Mouse (Mus musculus) embryonic fibroblast, embryonic 13.5 days (primary cell): ENCODE data around the gene Celf1. TPM values are rescaled to one million over a fixed set of nuclear protein-coding genes. Genes with fewer than 3 reads are reported as not detected.

Experiments
- H3K27ac ChIP-seq: 2 replicates; pipeline ENCODE4 v1.5.1; 2012; ENCODE audit warnings: low read length, control low read depth, inconsistent platforms; ENCODE audit not compliant: insufficient read depth
- H3K4me1 ChIP-seq: 2 replicates; pipeline ENCODE4 v1.6.1; 2011; ENCODE audit warnings: low read length; ENCODE audit not compliant: control insufficient read depth, insufficient read depth
- H3K4me3 ChIP-seq: 2 replicates; pipeline ENCODE4 v1.5.1; 2011; ENCODE audit warnings: mild to moderate bottlenecking, control low read depth, low read length; ENCODE audit not compliant: insufficient read depth
- CTCF ChIP-seq: IDR thresholded peaks from 2 replicates; pipeline ENCODE4 v1.5.1; 2011; ENCODE audit warnings: mild to moderate bottlenecking, control low read depth, low read length, moderate library complexity, borderline replicate concordance; ENCODE audit not compliant: insufficient read depth
- POLR2A ChIP-seq: IDR thresholded peaks from 2 replicates; pipeline ENCODE4 v1.6.1; 2011; ENCODE audit warnings: low read depth, mild to moderate bottlenecking, control low read depth, low read length, moderate library complexity
- polyA plus RNA-seq: library from polyadenylated mRNA; stranded (reverse); fragments of >200 nt; gene quantifications from 2 replicates; pipeline ENCODE4 v1.2.4, GENCODE M21; 2011; ENCODE audit warnings: low read depth; ENCODE audit not compliant: missing spikeins, insufficient read length

Celf1 gene
- polyA plus RNA-seq, 1 experiment = 90.6 TPM

DNA sequence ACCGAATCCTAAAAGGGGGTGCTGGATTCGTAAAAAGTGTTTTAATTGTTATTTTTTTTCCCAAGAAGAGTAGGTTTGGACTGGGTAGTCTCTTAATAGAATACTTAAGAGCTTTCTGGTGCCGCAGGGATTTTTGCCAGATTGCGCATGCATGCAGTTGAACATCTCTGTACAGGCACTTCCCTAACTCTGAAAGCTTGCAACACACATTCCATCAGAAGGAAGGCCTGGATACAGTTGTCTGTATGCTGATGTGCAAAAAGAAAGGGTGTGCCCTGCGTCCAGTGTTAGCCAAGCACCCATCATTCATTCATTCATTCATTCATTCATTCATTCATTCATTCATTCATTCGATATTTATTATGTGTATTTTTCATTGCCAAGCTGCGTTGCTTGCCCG lies 432 bp upstream of the Celf1 start:
- no peak for TF ChIP-seq POLR2A
- no peak for TF ChIP-seq CTCF
- H3K27ac ChIP-seq = no peak overlapping the region
- H3K4me3 ChIP-seq = peak overlapping the region; percentile 65
- H3K4me1 ChIP-seq = peaks cover 6% of the 10 kb centered on the region

DNA sequence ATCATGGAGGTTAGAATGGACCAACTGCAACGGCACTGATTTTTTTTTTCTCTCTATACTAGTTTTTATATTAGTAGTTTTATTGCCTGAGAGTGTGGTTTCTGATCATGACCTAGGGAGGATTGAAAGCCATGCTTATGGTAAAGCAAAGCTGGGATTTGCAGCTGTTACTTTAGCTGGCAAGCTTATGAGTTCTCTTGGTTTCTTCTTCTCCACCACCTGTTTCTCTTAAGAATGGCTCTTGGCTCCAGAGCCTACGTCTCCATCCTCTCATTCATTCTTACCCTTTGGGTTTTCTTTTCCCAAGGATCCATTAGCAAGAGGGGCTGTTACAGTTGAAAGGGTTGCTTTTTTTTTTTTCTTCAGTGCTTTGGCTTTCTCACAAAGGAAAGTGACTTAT lies 1.6 kb downstream of the Celf1 start:
- Histone ChIP-seq H3K4me1 (peaks cover 6% of the 10 kb centered on the region), H3K27ac (no peak overlapping the region), H3K4me3 (peak overlapping the region; percentile 99)
- TF ChIP-seq CTCF (no peak), POLR2A (no peak)

DNA sequence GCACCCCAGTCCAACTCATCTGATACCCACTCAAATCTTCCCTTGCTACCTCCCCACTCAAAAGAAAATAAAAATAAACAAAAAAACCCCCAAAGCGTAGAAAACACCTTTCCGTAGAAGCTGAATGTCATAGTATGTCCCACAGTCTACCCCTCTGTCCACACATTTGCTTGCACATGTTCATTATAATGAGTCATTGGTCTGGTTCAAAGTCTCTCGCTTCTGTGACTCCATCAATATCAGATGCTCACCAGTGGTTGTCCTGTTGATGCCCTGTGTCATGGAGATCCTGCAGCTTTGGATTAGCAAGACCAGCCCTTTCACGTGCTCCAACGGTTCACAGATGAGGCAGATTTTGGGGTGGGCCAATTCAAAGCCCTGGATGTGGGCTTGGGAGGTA lies 10.0 kb downstream of the Celf1 start:
- TF ChIP-seq POLR2A = no peak
- no peak for TF ChIP-seq CTCF
- Histone ChIP-seq H3K4me1 (peaks cover 6% of the 10 kb centered on the region), H3K27ac (no peak overlapping the region), H3K4me3 (no peak overlapping the region)

DNA sequence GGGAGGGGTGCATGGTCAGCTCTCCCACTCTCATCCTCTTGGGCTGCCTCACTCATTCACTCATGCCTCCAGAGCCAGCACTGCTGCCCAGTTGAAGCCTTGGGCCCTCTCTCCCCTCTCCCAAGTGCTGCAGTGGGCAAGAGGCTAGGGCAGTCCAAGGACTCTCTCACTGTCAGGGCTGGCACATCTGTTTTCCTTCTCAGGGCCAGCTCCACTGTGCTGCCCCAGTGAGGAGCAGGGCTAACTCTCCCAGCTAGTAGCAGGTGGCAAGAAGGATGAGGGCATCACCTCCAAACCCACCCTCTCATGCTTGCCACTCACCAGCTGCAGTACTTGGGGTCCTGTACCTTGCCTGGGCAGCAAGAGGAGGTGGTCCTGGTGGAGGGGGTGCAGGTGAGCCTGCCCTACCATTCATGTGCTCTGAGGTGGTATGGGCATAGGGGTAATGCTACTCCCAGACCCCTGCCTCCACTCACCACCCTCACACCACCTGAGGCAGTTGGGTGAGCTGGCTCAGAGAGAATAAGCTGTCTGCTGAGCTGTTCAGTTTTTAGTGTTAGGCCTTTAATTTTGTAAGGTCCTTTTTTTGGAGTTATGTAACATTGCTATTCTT lies 10.5 kb downstream of the Celf1 start:
- H3K27ac ChIP-seq = no peak overlapping the region
- no peak for TF ChIP-seq CTCF
- TF ChIP-seq POLR2A = no peak
- H3K4me3 ChIP-seq = no peak overlapping the region
- peaks cover 6% of the 10 kb centered on the region for H3K4me1 ChIP-seq

DNA sequence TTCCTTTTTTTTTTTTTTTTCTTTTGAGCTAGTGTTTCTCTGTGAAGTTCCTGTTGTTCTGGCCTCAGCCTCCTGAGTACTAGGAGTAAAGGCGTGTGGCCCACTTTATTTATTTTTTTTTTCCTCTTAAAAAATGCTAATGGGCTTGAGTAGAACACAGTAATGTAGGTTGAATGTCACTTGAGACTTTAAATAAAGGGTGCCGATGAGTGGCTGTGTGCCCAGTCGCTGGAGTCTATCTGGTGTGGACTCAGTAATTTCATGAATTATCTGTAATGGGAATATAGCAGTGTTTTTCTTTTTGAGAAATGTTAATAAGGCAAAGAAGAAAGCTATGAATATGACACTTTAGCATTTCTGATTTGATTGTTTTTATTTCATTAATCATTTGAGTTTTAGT lies 13.3 kb downstream of the Celf1 start:
- no peak overlapping the region for H3K4me3 ChIP-seq
- no peak for TF ChIP-seq POLR2A
- no peak for TF ChIP-seq CTCF
- H3K27ac ChIP-seq = no peak overlapping the region
- peaks cover 7% of the 10 kb centered on the region for H3K4me1 ChIP-seq

DNA sequence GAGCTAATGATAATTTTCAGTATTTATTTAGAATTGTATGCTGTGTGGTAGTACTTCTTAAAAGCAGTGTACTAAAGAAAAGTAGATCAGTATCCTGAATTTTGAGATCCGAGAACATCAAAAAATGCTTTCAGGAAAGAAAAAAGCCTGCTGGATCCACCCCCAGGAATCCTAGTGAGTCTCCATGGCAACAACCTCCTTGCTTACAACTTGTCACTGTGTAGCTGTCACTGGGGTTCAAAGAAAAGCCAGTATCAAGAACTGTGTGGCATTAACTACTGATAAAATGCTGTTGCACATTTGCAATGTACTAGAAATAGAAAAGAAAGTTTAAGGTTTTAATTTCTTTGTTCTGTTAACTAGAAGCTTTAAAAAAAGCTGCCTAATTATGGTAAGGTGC lies 15.9 kb downstream of the Celf1 start:
- H3K4me3 ChIP-seq = no peak overlapping the region
- TF ChIP-seq CTCF = no peak
- no peak for TF ChIP-seq POLR2A
- H3K27ac ChIP-seq = no peak overlapping the region; the same call in 1 of the 2 replicates
- H3K4me1 ChIP-seq = peaks cover 7% of the 10 kb centered on the region

DNA sequence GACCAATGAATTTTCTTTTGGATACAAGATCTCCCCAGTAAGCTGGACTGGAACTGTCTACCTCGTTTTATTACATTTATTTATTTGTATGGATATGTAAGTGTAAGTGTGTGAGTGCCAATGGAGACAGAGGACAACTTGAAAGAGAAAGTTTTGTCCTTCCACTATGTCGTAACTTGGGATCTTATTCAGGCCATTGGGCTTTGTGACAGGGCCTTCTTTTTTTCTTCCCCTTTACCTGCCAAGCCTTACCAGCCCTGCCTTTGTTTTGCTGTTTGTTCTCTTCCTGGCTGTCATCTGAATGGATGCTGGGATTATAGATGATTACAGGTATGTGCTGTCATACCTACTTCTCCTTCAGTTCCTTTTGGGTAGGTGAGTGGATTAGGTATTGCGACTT lies 18.7 kb downstream of the Celf1 start:
- no peak for TF ChIP-seq POLR2A
- TF ChIP-seq CTCF = no peak
- Histone ChIP-seq H3K4me3 (no peak overlapping the region), H3K27ac (no peak overlapping the region), H3K4me1 (0 out of 2 replicates have a peak, but pooled peaks cover 2% of the 10 kb centered on the region)

DNA sequence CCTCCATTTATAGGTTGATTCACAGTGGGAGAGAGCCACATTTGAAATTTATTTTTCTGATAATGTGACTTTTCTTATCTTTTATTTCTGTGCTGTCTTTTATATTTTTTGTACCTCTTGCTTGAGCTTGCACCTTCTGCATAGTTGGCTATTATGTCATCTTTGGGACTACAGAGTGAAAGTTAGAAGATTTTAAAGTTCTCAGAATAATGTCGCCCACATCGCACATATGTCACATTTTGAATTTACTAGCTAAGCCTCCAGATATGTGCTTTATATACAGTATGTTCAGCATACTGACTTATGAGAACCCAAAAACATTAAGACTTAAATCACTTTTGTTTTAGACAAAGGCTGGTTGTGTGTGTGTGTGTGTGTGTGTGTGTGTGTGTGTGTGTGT lies 19.8 kb downstream of the Celf1 start:
- 0 out of 2 replicates have a peak, but pooled peaks cover 2% of the 10 kb centered on the region for H3K4me1 ChIP-seq

DNA sequence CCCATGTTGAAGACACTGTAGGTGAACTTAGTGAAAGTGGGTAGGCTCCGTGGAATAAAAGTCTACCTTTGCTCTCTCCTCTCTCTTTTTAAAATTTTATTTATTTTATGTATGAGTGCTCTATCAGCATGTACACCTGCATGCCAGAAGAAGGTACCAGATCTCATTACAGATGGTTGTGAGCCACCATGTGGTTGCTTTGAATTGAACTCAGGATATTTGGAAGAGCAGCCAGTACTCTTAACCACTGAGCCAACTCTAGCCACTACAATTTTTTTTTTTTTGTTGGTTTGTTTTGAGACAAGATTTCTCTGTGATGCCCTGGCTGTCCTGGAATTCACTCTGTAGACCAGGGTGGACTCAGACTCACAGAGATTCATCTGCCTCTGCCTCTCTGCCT lies 23.1 kb downstream of the Celf1 start:
- Histone ChIP-seq H3K4me1 (peaks cover 5% of the 10 kb centered on the region; the same call in 1 of the 2 replicates), H3K4me3 (no peak overlapping the region), H3K27ac (no peak overlapping the region)
- TF ChIP-seq CTCF (no peak), POLR2A (no peak)

More for the DNA sequence above, 19.8 kb downstream of the Celf1 start:
- H3K27ac ChIP-seq = no peak overlapping the region
- no peak overlapping the region for H3K4me3 ChIP-seq
- TF ChIP-seq POLR2A (no peak), CTCF (no peak)

DNA sequence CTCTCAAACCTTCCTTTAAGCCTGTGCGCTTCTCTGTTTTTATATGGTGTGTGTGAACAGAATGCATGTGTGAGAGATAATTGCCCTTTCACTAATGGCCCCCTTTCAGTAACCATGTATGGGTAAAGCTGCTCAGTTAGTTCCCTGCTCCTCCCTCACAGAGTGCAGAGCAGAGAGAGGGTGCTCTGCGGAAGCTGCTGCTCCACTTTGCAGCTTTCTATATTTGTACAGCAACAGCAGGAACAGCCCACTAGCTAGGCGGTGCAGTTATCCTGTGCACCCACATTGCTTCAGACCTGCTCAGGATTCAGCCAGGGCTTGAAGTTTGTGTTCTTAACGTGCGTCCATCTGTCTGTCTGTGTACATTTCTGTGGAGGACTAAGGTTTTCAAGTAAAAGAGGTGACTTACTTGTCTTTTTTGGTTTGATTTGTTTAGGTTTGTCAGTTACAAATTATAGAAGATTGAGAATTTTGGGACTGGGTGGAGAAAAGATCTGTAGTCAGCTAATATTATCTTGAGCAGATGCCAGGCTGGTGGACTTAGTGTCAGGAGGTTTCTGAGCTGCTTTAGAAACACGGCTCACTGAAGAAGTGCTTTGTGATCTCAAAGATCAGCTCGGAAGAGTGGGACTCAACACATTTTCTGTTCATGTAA lies 24.8 kb downstream of the Celf1 start:
- no peak for TF ChIP-seq POLR2A
- no peak for TF ChIP-seq CTCF
- no peak overlapping the region for H3K4me3 ChIP-seq
- H3K27ac ChIP-seq = peak overlapping the region; percentile 65
- H3K4me1 ChIP-seq = peaks cover 5% of the 10 kb centered on the region; the same call in 1 of the 2 replicates
